Mouse (Mus musculus) left cerebral cortex, postnatal 36 days (tissue): ENCODE measurements around the gene Atg9b. TPM values are rescaled to one million over a fixed set of nuclear protein-coding genes. Genes with fewer than 3 reads are reported as not detected.

Source experiments
- DNase-seq, 2 experiments: peaks; one replicate each; pipeline ENCODE4 v3.0.0; 2021 to 2022; ENCODE audit warnings: low spot score in 2 of 2, mixed read lengths in 1 of 2
- intact Hi-C: fragments of 180-260 bp; cut with DNase I; formaldehyde crosslinking; loops from one replicate; pipeline ENCODE4 v1.15.1; 2025
- total RNA-seq, 2 experiments: library from RNA; stranded (reverse); gene quantifications; 2 replicates each; pipeline ENCODE4 v1.2.3; 2021

Atg9b gene
- total RNA-seq, 2 experiments from 2014 or later = 2.4 to 4.4 TPM

DNA sequence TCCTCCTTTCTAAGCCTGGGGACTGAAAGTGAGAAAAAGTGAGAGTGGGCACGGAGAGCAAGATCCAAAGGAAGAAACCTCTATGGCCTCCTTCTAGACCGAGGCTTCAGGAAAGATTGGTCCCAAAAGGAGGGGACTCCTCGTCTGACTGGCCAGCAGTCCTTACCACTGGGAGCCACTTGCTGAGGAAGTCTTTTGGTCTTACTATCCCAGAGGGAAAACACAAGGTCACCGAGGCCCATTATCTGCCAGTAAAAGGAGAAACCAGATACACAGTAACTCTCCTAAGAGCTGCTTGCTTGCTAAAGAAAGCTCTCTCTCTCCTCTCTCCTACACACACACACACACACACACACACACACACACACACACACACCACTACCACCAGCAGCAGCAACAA lies 38.6 kb downstream of the Atg9b start:
- intact Hi-C loops = loop anchor here (5.0 kb wide), 2 partner anchors 34 to 186 kb away; no protein-coding TSS in a partner anchor
- no peak for DNase-seq

DNA sequence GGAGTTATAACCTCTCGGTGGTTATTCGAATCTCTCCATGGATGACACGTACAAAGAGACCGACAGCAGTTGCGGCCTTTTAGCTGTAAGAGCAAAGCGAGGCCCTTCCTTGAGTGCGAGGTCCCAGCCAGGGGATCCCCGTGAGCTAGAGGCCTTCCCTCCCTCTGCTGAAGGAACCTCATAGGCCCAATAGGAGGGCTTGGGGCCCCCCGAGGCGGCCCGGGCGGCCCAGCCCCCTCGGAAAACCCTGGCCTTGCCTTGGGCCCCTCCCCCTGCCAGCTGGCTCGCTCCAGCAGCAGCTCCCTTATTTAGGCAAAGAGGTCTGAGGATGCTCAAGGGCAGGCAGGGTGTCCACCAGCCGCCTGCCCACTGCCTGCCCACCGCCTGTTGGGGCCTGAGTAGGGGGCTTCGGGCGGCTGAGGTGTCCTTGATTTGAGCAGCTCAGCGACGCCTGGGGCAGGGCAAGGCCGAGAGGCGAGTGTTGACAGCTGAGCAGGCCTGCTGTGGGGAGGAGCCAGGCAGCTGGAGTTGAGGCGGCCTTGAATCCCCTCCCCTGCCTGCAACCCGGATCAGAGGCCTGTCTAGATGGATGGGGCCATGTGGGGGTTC lies 39.6 kb downstream of the Atg9b start:
- no peak for DNase-seq
- intact Hi-C loops = loop anchor here (5.0 kb wide), 2 partner anchors 35 to 185 kb away; no protein-coding TSS in a partner anchor

DNA sequence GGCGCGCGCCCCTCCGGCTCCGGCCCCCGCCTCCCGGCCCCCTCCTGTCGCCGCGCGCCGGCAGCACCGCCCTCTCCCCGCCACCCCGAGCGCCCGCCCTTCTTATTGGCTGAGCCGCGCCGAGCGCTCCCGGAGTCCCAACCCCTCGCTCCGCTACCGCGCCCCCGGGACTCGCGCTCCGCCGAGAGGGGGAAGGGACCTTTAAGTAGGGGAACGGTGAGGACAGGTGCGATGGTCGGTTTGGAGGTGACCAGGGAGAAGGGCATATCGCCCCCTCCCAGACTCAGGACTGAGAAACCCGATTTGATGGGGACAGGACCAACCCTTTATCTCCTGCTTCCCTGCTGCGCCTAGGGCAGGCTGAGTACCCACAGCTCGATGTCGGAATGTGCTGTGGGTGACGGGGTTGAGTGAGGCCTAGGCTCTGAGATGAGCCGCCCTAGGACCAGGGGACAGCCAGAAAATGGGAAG lies 40.2 kb downstream of the Atg9b start:
- intact Hi-C loops = loop anchor here (5.0 kb wide), 2 partner anchors 36 to 184 kb away; no protein-coding TSS in a partner anchor
- peak; percentile 88 to 90 for DNase-seq

DNA sequence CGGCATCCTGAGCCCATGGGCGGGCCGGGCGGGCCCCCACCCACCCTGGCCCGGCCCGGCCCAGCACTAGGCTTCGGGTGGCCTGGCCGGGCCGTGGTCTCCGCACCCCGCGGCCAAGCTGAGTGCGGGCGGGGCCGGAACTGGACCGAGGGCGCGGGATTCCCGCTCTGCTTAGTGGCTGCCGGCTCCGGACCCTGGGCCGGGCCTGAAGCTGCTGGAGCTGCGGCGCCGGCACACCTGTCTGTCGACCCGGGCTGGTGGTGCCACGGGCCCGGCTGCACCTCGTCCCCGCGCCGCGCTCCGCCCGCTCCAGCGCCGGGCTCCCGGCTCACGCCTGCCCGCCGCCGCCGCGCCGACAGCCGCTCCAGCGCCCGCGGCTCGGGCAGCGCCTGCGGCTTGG lies 40.7 kb downstream of the Atg9b start, which contains the start of gene Kcnh2:
TSS of gene Kcnh2 (minus strand) at position 327 of the 400 bp plus-strand sequence.
- no peak for DNase-seq
- intact Hi-C loops = loop anchor here (5.0 kb wide), 2 partner anchors 36 to 184 kb away; no protein-coding TSS in a partner anchor

DNA sequence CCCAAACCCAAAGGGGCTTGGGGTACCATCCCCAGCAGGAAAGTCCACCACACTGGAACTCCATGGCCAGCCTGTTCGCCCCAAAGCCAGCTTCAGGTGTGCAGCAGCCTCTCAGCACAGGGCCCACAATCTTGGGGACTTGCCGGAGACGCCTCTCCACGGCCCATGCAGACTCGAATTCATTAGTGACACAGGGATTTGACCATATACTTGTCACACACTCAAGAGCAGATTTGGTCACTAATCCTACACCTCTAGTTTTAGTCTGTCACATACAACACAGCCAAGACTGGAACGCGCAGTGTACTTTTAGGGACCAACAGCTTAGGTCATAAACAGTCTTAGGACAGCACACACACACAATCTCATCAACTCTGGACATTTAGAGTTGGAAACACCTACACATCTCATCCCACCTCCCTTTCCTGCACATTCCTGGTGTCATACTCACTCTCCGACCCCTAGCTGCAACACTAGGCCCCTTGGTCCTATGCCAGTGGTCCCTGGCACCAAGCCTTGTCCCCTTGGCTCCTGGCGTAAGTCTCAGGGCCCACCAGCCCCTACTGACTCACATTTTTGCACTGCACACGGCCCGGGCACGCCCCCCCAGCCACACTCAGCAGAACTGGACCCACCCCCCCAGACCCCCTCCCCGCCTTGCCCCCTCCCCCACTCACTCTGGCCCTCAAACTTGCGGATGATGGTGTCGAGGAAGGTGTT lies 41.3 kb downstream of the Atg9b start:
- DNase-seq = no peak
- intact Hi-C loops = loop anchor here (5.0 kb wide), 2 partner anchors 37 to 183 kb away; no protein-coding TSS in a partner anchor

DNA sequence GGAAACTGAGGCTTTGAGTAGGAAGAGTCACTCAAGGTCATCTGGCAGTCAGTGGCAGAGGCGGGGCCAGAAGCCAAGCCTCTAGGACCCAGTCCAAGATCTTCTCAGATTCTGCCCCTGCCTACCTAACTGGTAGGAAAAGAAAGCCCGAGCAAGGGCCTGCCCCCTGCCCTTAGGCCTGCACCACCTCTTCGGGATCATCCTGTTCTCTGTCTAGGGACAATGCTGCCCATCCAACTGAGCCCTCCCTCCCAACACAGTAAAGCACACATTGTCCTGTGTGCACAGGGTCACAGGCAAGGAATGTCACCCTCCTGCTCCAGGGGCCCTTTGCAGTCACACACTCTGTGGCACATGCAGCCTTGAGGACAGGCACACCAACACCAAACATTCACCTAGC lies 41.9 kb downstream of the Atg9b start:
- intact Hi-C loops = loop anchor here (5.0 kb wide), 2 partner anchors 37 to 183 kb away; no protein-coding TSS in a partner anchor
- DNase-seq = no peak

DNA sequence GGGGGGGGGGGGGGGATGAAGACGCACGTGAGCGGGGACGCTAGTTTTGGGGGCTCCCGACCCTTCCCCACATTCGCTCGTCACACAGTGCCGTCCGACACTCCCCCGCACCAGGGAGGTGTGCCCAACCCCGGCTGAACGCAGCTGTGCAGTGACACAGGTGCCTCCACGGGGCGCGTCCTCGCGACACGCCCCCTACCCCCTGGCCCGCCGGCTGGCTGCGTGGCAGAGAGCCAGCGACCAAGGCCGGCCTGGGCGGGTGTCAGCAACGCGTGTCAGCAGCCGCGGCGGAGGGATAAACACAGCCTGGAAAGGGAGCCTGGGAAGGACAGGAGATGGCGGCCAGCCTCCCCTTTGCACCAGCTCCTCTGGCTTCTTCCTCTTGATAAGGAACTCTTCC lies 43.4 kb downstream of the Atg9b start:
- intact Hi-C loops = no loop called here
- no peak for DNase-seq

DNA sequence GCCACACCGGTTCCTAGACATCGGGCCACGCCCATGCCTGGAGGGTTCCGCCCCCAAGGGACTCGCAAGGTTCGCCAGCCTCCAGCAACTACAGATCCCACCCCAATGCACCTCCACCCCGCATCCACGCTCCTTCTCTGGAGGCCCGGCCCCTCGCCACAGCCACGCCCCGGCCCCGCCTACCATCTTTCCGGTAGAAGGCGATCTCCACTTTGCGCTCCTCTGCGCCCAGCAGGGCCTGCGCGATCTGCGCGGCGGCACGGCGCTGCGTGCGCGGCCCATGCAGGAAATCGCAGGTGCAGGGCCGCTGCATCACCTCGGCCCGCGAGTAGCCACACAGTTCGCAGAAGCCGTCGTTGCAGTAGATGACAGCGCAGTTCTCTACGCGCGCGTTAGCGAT lies 43.8 kb downstream of the Atg9b start:
- intact Hi-C loops = no loop called here
- peak; percentile 65 to 74 for DNase-seq

DNA sequence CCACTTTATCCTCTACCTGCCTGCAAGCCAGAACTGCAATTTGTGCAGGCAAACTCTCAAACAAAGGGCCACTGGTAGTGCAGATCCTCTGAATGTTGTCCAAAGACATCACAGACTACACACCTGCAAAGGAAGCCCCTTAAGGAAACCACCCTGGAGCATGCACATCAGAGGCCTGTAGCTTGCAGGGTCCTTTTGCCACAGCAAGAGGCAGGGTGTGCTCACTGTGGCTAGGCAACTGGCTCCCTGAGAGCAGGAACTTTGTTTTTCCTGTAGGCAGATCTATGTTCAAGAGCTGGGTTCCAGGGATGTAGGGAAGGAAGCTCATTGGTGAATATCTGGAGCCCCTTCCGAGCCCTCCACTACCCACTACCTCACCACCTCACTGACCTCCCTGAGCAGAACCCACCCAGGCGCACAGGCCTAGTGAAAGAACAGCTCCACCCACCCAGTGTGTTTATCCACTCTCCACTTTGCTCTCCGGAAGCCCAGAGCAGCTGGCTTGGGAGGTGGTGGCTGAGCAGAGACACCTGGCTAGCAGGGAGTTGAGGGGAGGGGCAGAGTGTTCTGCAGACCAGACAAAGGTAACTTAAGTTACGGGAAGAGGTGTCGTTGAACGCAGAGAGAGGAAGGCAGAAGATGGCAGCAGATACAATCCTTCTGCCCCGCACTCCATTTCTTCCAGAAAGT lies 44.6 kb downstream of the Atg9b start:
- intact Hi-C loops = no loop called here
- no peak for DNase-seq

DNA sequence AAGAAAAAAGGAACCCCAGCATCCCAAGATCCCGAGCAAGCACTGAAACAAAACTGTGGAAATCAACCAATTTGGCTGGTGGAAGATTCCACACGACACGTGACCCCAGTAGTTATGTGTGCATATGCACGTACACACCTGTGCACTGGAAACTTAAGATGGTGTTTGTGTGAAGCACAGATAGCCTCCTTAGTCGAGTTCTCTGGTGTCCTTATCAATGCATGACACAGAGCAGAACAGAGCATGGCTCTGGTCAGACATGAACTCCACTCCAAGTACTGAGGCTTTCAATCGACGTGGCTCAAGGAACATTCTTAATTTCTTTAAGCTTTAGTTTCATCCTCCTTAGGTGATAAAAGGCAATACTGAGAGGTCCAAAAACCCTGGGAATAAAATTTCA lies 45.6 kb downstream of the Atg9b start:
- no peak for DNase-seq
- intact Hi-C loops = no loop called here

DNA sequence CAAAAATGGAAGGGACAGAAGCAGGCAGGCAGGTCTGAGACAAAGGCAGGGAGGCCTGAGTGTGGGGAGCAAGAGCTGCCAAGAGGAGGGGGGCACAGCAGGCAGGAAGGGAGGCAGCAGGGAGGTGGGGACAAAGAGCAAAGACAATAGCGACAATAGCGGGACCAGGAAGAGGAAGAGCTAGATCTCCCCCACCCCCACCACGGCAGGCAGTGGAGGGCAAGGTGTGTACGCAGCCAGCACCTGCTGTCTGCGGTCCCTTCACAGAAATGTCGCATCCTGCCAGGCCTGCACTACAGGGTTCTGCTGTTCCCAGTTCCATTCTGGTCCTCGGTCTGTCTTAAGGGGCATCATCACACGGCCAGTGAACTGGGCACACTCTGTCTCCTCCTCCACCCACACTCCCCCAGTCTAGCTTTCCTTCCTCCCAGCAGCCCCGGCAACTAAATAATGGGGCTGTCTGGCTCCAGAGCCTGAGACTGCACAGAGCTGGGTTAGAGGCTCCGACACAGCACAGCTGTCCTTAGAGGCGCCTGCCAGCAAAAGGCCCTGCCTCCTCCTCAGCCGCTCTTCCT lies 47.4 kb downstream of the Atg9b start:
- intact Hi-C loops = no loop called here
- DNase-seq = no peak

DNA sequence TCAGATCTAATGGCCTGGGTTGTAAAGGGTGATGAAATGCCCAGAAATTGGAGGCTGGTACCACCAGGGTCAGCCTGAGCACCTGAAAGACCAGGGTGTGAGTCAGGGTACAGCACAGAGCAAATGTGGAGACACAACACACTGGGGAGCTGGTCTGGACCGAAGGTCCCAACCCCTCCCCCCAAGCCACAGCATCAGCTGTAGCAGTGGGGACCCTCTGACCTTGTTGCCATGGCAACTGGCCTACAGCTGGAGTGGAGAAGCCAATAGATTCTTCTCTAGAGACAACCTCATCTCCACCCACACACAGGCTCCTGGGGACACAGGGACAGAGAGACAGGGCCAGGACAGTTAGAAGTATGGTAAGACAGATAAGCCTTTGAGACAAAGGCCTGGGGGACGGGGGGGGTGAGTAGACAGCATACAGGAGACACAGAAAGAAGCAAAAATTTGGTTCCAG lies 47.9 kb downstream of the Atg9b start:
- no peak for DNase-seq
- intact Hi-C loops = no loop called here

DNA sequence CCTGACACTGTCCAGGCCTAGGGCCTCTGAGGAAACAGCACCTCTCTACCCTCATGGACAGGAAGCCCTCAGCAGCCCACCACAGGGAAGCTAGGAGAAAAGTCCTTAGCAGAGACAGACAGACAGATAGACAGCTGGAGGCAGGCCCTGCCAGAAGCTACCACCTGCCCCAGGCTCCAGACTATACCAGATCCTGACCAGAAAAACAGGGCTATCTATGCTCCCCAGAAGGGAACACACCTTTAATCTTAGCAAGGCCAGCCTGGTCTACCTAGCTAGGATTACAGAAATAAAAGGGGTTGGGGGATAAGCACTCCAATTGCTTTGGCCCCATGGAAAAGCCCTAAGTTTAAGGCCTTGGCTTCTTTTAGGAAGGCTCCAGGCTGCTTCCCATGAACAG lies 48.6 kb downstream of the Atg9b start:
- no peak for DNase-seq
- intact Hi-C loops = no loop called here

DNA sequence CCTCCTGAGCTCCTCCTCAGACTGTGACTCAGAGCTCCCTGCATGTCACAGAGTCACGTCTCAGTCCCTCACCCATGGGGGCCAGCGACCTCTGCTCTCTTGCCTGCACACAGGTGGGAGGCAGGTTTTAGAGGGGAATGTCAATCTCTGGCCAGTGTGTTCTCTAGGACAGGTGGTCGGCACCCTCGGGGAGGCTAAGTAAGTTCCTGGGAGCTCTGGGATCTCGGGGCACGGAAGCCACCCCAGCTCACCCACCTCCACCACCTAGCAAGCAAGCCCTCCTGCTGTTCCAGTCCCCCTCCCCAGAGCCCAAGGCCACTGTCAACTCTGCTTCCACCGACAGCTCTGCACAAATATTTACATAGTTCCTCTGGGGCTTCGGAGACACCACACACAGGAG lies 49.0 kb downstream of the Atg9b start:
- intact Hi-C loops = no loop called here
- DNase-seq = no peak

DNA sequence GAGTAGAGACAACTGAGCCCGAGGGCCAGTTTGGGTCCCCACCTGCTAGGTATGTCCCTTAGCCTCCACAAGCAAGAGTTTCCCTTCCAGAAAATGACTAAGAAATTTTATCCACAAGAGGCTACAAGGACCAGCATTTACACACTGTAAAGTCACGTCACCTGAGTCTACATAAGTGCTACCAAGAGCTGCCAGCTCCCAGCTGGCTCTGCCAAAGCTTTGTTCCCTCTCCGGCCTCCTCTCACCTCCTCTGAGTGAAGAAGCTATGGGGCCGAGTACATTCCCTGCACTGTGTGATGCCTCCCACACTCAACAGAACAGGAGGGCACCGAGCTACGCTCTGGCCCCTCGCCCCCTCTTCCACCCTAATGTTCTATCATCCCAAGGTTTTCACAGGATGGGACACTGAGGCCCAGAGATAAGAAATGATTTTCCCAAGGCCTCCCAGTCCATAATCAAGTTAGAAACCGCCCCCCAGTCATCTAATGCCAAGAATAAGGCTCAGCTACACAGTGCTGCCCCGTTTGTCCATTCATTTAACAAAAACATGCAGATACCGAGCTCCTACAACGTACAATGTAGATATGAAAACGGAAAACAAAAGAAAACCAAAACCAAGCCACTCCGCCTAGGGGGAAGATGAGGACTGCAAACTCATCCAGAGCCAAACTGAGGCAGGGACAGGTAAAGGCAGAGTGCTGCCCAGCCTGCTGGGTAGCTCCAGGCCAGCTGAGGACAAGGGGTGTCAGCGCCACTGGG lies 49.6 kb downstream of the Atg9b start:
- intact Hi-C loops = no loop called here
- no peak for DNase-seq

DNA sequence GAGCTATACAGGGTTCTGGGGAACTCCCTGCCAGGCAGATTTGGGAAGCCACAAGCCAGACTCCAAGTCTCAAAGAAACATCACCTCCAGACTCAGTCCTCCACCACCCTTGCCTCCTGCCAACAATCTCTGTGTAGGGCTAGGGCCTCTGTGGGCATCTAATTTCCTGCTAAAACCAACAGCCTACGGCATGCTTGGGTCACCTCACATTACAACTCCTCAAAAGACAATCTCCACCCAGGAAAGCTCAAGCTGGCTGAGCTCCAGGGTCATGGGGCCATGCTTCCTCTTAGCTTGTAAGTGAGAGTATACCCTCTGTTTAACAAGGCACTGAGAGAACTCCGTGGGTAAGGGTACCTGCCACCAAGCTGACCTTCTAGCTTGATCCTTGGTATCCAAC lies 54.1 kb downstream of the Atg9b start:
- intact Hi-C loops = no loop called here
- no peak for DNase-seq

DNA sequence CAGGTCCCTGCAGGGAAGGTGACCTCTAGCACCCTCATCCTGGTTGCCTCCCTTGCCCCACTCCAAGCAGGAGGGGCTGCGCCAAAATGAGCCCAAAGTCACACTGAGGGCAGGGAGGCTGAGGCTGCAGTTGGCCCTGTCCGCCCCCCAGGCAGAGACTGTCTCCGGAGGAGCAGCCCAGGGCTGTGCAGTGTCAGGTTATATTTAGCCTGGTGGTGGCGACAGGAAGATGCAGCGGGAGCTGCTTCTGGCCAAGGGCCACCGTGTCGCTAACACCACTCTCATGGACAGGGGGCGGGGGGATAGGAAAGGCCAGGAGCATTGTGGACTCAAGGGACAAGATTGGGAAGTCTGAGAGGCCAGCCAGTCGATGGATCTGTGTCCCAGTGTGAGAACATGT lies 54.6 kb downstream of the Atg9b start:
- intact Hi-C loops = no loop called here

DNA sequence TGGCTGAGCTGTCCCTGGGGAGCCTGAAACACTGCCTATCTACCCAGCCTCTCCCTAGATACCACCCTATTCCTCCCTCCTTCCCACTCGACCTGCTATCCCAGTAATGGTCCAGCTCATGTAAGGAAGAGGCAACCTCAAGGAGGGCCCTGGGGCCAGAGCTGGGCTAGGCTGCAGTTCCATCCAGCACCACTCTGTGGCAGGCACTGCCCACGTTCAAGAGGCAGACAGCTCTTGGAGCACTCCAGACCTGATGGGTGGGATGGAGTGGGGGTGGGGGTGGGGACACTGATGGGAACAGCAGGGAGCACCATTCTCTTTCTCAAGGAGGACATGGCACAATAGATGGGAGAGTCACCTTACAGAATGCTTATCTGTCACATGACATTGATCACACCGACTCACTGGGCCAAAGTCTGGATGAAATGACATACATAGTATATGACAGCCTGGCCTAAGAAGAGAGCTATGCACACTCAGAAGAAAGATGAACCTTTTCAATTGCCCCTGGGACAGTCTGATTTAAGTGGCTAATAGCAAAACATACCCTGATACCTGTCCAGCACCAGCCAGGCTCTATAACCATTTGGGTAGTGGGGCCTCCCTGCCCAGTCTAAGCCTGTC lies 55.9 kb downstream of the Atg9b start:
- DNase-seq = peak in 1 of 2 experiments; percentile 40
- intact Hi-C loops = no loop called here

More for the DNA sequence above, 54.6 kb downstream of the Atg9b start:
- DNase-seq = no peak

DNA sequence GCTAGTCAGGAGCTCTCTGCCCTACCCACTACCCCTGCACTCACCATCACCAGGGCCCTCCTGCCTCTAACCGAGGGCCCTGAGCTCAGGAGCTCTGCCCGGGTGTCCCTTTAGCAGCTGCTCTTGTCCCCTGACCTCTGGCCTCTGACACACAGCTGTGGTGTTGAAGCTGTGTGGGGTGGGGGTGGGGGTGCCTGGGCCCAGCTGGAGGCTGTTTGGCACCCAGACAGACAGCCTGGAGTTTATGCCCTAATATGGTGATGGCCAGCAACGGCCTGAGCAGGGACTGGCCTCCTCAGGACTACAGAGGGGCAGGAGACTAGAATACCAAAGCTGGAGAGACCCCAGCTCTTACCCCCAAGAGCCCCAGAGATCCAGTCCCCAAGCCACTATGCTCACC lies 57.2 kb downstream of the Atg9b start:
- intact Hi-C loops = no loop called here

More for the DNA sequence above, 57.2 kb downstream of the Atg9b start:
- no peak for DNase-seq
